Mouse (Mus musculus) 3T3-L1 (cell line): ENCODE measurements at regions not wholly inside any gene's neighbourhood (a gene's known extent, or its start where the extent isn't known, plus 50 kb on each side); places are given as distances from the start of the nearest gene placed in this dataset.

Experiments
- DNase-seq: peaks from one replicate; pipeline ENCODE4 v3.0.0-alpha.2; 2015; ENCODE audit warnings: low read depth, low spot score

DNA sequence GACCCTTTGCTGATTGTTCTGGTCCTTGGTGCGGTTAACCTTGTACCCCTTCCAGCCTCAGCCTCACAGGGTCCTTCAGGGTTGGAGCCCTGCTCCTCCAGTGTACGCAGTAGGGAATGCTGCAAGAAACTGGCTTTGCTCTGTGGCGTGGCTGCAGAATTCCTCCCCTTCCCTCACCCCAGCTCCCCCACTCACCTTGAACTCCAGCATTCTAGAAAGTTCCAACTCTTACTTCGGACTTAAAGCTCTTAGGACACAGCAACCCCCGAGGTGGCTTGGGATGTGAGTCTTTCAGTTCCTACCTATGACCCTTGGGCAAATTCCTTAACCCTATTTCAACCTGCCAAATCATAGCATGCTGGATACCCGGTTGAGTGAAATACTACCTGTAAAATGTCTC, 73.3 kb upstream of the 1700024P04Rik start:
- no peak for DNase-seq

- DNase-seq = no peak
Observed at GRCm38 (mm10) chr13:99057293-99057588, 72.9 kb upstream of the 1700024P04Rik start.

GRCm38 (mm10) chr13:99056432-99057292, 72.3 kb upstream of the 1700024P04Rik start:
- DNase-seq = no peak

DNA sequence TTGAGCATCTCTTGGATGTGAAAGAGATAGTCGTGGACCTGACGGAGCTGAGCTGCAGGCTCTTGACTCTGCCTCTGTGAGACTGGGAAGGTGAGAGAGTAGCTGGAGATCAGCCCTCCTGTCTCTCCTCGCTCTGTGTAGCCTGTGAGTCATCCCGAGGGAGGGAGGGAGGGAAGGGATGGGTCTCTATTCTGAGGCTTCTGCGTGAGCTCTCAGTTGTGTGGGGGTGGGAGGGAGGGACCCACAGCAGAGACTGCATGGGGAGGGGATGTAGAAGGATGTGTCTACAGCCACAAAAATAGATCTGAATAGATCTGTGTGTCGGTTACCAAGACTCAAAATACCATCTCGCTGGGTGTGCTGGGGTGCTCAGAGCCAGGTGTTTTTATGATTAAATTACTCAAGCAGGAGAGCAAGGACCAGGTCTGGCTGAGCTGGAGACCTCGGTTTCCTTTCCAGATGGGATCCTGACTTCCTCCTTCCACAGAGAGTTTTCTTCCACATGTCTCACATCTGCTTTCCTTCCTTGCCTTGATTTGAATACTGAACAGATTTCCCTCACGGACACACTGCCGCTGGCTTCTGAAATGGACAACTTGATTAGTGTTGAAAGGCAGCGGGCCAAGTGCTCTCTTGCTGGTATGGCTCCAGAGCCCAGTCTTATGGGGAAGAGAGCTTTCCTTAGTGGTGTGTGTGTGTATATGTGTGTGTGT, 71.4 kb upstream of the 1700024P04Rik start:
- peak; percentile 62 for DNase-seq

- no peak for DNase-seq
Observed at GRCm38 (mm10) chr13:99052076-99052475, 67.7 kb upstream of the 1700024P04Rik start.

- no peak for DNase-seq
Observed at GRCm38 (mm10) chr13:99049699-99050098, 65.3 kb upstream of the 1700024P04Rik start.

DNA sequence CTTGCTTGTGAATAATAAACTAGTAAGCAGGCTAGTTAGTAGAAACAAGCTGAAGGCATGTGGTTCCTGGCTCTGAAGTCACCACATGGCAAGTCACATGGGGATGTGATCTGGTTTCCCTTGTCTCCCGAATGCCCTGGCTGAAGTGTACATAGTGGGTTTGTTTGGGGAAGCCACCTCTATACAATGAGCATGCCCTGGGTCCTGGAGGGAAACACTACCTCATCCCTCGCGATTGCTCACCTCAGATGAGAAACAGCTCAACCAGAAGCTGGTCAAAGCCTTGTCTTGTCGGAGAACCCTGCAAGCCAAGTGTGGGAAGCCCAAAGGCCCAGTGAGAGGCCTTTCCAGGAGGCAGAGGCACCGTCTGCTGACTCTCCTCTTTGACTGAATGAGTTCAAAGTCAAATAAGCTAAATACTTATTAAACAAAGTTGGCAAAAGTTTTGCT, 64.3 kb upstream of the 1700024P04Rik start:
- no peak for DNase-seq

DNA sequence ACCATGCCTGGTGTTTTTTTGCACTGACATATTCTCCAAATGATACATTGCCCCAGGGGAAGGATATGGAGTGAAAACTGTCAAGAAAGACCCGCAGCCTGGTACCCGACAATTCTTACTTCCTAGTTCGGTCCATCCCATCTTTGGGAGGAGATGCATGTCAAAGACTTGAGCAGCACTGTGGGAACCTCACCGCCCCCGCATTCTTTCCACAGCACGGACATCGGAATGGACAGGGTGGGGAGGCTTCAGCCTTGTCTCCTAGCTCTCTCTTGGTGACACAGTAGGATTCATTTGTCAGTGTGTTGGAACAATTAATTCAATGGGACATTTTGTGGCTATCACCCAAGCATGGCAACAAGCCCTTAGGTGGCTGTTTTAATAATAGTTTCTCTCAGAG, 62.9 kb upstream of the 1700024P04Rik start:
- DNase-seq = no peak

GRCm38 (mm10) chr13:99046737-99047136, 62.4 kb upstream of the 1700024P04Rik start:
- DNase-seq = no peak

GRCm38 (mm10) chr13:99042086-99042485, 57.7 kb upstream of the 1700024P04Rik start:
- no peak for DNase-seq

- DNase-seq = no peak
Observed at GRCm38 (mm10) chr13:99041256-99041655, 56.9 kb upstream of the 1700024P04Rik start.

DNA sequence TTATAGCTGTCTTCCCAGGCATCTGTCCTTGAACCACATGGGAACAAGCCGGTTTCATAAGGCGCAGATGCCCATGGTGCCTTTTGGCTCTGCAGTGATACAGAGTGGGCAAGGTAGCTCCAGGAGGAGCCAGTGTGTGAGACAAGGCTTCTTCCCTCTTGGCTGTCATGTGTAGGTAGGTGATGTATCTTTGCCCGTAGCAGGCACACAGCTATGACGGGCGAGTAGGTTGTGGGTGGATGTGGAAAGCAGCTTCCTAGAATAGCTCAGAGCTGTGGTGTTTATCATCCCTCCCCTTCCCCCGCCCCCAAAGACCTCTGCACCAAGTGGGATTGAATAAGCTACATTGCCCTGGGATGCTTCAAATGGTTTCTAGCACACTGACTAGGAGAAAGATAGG, 56.5 kb upstream of the 1700024P04Rik start:
- no peak for DNase-seq

DNA sequence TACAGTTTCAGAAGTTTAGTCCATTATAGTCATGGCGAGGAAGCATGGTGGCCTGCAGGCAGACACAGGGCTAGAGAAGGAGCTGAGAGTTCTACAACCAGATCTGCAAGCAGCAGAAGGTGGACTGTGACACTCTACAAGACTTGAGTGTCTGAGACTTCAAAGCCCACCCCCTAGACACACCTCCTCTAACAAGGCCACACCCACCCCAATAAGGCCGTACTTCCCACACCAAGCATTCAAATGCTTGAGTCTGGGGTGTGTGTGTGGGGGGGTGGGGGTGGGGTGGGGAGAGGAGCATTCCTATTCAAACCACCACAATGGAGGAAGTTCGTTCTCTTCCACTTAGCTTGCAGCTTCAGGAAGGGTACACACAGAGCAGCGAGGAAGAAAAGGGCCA, 55.8 kb upstream of the 1700024P04Rik start:
- no peak for DNase-seq

DNA sequence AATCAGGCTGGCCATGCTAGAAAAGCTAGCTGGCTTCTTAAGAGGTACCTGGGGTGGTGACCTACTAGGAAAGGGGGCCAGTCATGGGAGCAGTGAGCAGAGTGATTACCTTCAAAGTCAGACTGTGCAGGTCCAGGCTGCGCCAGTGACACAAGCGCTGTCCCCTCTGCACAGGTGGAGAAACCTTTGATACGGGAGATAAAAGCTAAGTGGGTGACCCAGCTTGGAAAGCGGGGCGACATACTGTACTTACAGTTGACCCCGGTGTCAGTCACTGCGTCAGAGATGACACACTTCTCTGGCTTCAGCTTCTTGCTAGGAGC, 54.7 kb upstream of the 1700024P04Rik start:
- no peak for DNase-seq

GRCm38 (mm10) chr13:99038198-99039062, 54.1 kb upstream of the 1700024P04Rik start:
- no peak for DNase-seq

DNA sequence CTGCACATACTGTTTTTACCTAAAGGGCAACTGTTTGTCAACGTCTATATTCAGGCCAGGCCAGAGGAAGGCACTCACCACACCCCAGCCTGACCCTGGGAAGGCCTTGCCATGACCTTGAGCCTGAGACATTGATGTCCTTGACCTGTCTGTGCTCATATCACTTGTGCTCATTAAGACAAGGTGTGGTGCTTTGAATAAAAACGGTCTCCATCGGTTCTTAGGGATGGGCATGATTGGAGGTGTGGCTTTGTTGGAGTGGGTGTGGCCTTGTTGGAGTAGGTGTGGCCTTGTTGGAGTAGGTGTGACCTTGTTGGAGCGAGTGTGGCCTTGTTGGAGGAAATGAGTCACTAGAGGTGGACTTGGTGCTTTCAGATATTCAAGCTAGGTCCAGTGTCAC, 52.8 kb upstream of the 1700024P04Rik start:
- DNase-seq = no peak
